Mouse (Mus musculus) naive thymus-derived CD4-positive, alpha-beta T cell, adult 2 months (primary cell): Measurements from ENCODE around the gene Umodl1.

ENCODE experiments used
- DNase-seq: peaks from one replicate; pipeline ENCODE4 v3.0.0-alpha.2; 2011; ENCODE audit warnings: low read depth

Umodl1 gene

DNA sequence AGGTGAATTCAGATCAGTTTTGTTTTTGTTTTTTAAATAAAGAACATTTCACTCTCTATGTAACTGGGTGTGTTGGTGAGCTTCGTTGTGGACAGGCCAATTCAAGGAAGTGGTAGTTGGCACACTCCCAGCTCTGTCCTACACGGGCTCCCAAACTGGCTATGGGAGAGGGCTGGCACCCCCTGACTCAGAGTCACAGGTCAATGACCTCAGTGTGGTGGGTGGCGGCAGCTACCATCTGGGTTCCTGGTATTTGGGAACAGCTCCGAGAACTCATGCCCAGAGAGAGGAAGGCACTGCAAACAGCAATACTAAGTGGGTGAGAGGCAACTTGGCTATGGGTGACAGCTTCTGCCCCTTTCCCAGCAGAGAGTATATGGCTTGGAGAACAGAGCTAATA is 83.9 kb downstream of the Umodl1 start:
- DNase-seq, result no peak

GRCm38 (mm10) chr17:31039626-31040025 is 85.2 kb downstream of the Umodl1 start:
- peak; percentile 86 for DNase-seq

- no peak for DNase-seq
These were observed 86.0 kb downstream of the Umodl1 start for GRCm38 (mm10) chr17:31040421-31040820.

DNA sequence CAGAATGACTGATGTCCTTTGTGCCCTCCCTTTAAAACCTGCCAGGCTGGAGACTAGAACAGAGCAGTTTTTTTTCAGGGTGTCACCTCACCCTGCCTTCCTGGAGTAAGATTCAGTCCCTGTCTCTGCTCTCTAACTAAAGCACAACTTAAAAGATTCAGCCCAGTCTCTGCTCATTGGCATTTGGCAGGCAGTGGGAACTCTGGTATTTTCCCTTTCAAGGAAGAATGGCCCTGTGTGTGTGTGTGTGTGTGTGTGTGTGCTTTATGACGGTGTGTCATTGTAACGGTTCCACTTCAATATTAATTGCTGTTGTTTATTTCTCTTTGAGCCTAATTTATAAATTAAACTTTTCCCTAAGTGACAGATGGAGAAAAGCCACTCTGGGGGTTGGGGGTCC is 88.3 kb downstream of the Umodl1 start:
- no peak for DNase-seq

DNA sequence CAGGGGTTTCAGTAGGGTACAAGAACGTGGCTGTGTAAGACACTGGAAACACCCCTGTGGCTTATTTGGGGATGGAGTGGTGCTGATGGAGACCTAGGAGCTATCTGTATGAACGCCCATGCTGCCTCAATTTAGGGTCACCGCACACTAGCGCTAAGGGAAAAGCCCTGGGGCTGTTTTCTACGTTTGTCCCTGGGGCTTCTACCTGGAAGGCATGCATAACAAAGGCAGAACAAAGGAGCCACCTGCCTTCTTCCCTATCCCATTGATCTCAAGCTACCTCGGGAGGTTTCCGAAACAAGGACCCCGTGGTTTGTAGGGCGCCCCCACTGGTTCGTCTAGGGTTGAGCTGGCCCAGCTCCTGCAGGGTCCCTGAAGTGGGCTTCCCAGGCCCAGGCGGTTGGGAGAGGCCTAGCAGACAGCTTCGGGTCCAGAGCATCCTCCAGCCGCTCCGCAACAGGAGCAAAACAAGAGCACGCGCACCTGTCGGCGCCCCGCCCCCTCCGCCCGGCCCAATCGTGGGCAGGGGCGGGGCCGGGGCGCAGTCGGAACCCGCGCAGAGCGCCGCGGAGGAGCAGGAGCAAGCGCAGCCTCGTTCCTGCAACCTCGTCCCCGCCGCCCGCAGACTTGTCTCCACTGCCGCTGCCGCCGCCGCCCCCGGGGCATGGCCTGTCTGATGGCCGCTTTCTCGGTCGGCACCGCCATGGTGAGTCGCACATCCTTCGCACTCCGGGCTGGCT is 102.9 kb downstream of the Umodl1 start, which contains the start of gene Abcg1:
TSS of gene Abcg1 (plus strand) at position 525 of the 740 bp plus-strand sequence.
- DNase-seq, result peak; percentile 90

DNA sequence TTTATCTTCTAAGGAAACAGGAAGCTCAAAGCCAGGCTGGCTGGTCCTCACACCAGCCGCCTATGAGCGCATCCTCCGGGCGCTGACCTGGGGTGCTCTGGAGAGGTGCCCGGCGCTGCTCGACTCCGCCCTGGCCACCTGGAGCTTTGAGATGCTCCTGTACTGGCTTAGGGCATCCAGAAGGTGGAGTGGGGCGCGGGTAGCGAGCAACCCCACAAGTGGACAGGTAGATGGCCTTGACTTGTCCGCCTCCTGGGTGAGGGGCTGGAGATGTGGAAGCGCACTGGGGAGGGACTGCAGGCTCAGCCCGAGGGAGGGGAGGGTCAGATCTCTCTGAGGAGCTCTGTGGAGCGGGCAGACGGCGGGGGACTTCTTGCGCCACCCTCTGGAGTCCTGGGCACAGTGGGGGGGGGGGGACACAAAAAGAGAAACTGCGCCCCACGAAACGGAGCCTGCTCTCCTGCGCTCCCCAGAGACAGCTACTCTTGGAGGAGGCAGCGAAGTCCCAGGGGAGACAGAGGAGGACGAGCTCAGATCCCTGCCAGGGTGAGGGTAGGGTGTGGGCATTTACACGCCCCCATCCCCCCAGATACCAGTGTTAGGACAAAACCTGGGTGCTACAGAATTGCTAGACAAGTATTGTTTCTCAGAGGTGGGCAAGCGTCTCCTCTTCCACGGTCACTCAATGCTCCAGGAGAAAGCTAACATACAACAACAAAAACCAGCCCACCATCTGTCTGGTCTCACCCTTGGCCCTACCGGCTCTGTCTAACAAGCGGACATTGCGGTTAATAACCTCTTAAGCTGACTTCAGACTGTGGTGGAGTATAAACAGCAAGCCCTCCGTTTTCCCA is 103.7 kb downstream of the Umodl1 start:
- DNase-seq, result no peak

DNA sequence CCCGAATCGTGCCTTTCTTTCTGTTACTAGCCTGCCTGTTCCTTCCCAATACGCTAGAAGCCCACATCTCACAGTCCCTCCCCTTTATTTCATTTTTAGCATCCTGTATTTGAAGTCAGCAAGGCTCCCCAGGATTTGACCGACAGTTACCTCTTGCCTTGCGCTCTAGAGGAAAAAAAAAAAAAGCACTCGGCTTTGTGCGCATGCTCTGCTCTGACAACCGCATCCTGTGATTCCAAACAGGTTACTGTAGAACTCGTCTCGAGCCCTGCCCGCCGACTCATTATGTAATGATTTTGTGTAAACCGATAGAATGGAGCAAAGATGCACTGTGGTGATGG is 104.3 kb downstream of the Umodl1 start:
- DNase-seq, result peak; percentile 96

- no peak for DNase-seq
These were observed 105.8 kb downstream of the Umodl1 start for GRCm38 (mm10) chr17:31060196-31060587.
